ENCODE assay signal across 14 mouse cellular contexts in genomic region chr17:35204494-35205379, GRCm38 (mm10). TPM values are rescaled to one million over a fixed set of nuclear protein-coding genes. Genes with fewer than 3 reads are reported as not detected.
A peak's percentile ranks its signal among the peaks of the same experiment; 100 is the strongest.
DNase-seq lines count a peak whose midpoint lies in the region; ATAC-seq and TF ChIP-seq lines count a peak whose summit lies in the region.
"Had no signal": no experiment of that assay in that cellular context is flagged by ENCODE, and none has a peak within 500 bp of the region (broad histone marks: within the 10 kb centered on the region; RNA-seq: fewer than 3 reads in every experiment).

TSS of gene Lta (minus strand) at chr17:35205351.

- TF ChIP-seq POLR2A in spleen, adult 2 months (IDR thresholded peaks at IDR 0.05; ENCODE audit: low read depth, low read length), result peak; percentile 81

- no peak for DNase-seq in heart, postnatal 10 days
- peak; percentile 77 for DNase-seq in B cell, adult 2 months
- DNase-seq in spleen, adult 2 months (ENCODE audit: low read depth in 1 of 2, low spot score in 2 of 2), result peak in 1 of 2 experiments; percentile 78
- DNase-seq in adrenal gland, adult 2 months, result no peak
- DNase-seq in cerebellum, postnatal 36 days, result no peak
- DNase-seq in right cerebral cortex, postnatal 10 days (ENCODE audit: low spot score in 2 of 2), result no peak
- DNase-seq: adrenal gland, adult 8-10 months; cerebellum, postnatal 10 days; gastrocnemius, postnatal 25 days; lung, embryonic 14.5 days had no signal

- peak within 1 kb of the TSS; percentile 3 for H3K4me2 ChIP-seq in heart, embryonic 13.5 days
- H3K4me2 ChIP-seq: kidney, embryonic 15.5 days; lung, embryonic 14.5 days had no signal

- H3K9me3 ChIP-seq in heart, embryonic 13.5 days, result no peaks in the 10 kb centered on the region
- H3K9me3 ChIP-seq: kidney, embryonic 15.5 days had no signal

- ATAC-seq in heart, embryonic 13.5 days (ENCODE audit: extremely low read depth, insufficient number of reproducible peaks, low FRiP score, low TSS enrichment), result no peak
- peak; percentile 55 for ATAC-seq in activated CD4-positive, CD25-positive, alpha-beta regulatory T cell, adult 4 months

- H3K36me3 ChIP-seq in heart, embryonic 13.5 days, result no peaks in the 10 kb centered on the region
- H3K36me3 ChIP-seq in spleen, adult 2 months (ENCODE audit: control insufficient read depth, insufficient read depth, low read length), result peaks cover 2% of the 10 kb centered on the region; the same call in 1 of the 2 replicates
- H3K36me3 ChIP-seq: kidney, embryonic 15.5 days had no signal

- H3K4me1 ChIP-seq in heart, embryonic 13.5 days, result peaks cover 6% of the 10 kb centered on the region
- peaks cover 32% of the 10 kb centered on the region for H3K4me1 ChIP-seq in spleen, adult 2 months (ENCODE audit: control insufficient read depth, insufficient read depth, insufficient read length)

- 26% methylated on average over 20 of the region's 20 CpGs for WGBS in heart, embryonic 13.5 days
- WGBS in spleen, adult 2 months, result 20% methylated on average over 20 of the region's 20 CpGs

- peak within 1 kb of the TSS; percentile 19; the same call in 1 of the 2 replicates for H3K9ac ChIP-seq in heart, embryonic 13.5 days
- H3K9ac ChIP-seq: kidney, embryonic 15.5 days; lung, embryonic 14.5 days had no signal

- H3K27me3 ChIP-seq in heart, embryonic 13.5 days (replicated peaks), result peaks cover 66% of the 10 kb centered on the region
- no peaks in the 10 kb centered on the region for H3K27me3 ChIP-seq in spleen, adult 2 months (ENCODE audit: control insufficient read depth, insufficient read depth, low read length)

- H3K27ac ChIP-seq in heart, embryonic 13.5 days (replicated peaks), result no peak within 1 kb of the TSS
- H3K27ac ChIP-seq in spleen, adult 2 months (ENCODE audit: insufficient read depth, low read length), result peak within 1 kb of the TSS; percentile 90
- H3K27ac ChIP-seq: kidney, embryonic 15.5 days had no signal

- H3K4me3 ChIP-seq in heart, embryonic 13.5 days, result no peak within 1 kb of the TSS
- peak within 1 kb of the TSS; percentile 62 for H3K4me3 ChIP-seq in spleen, adult 2 months (ENCODE audit: extremely low read depth, insufficient read depth, insufficient read length)
- H3K4me3 ChIP-seq: kidney, embryonic 15.5 days had no signal

- 0 out of 2 replicates have a peak, but pooled peaks have one; percentile 4 for TF ChIP-seq CTCF in spleen, adult 2 months (IDR thresholded peaks at IDR 0.05; ENCODE audit: extremely low read depth, insufficient read depth, insufficient read length, insufficient replicate concordance)

- intact Hi-C loops in heart, postnatal 10 days (cut with DNase I), result no loop called here

RNA-seq across cellular contexts. Expression of gene Lta, which starts in this region (rescaled TPM):
- polyA plus RNA-seq in heart, embryonic 13.5 days (2015; fragmentation: Nextera tagmentation; extraction: Ambion mirVana), result not detected in 2 replicates
- total RNA-seq in heart, postnatal 10 days (2021), result under 1 TPM in 1 of 2 experiments, not detected in 1; 0.17 TPM
- polyA plus RNA-seq in activated CD4-positive, CD25-positive, alpha-beta regulatory T cell, adult 4 months (2017; shearing (Covaris generic)), result 10 to 100 TPM; 70.5 to 90.5 TPM
- polyA plus RNA-seq in spleen, adult 2 months (2012; rRNA removed), result 24.8 and 26.8 TPM in 2 replicates
- under 1 TPM; 0.26 to 0.35 TPM for total RNA-seq in adrenal gland, adult 2 months (2021)
- polyA plus RNA-seq in adrenal gland, adult 2 months (2012; rRNA removed), result 0.18 and 0.33 TPM in 2 replicates
- total RNA-seq: monocyte, adult 5-6 weeks had no signal

Comparison
In these comparisons a context has a peak if more than half of its experiments do, and no peak if none do; other contexts are left out.
1. RNA of gene Lta (polyA plus RNA-seq): 70.5 to 90.5 TPM in activated CD4-positive, CD25-positive, alpha-beta regulatory T cell, adult 4 months and 24.8 to 26.8 TPM in spleen, adult 2 months; 0.18 to 0.33 TPM in adrenal gland, adult 2 months and not detected in heart, embryonic 13.5 days; every median in the first group is over 10 times any median in the second.
2. DNase-seq: peak in B cell, adult 2 months (2 of 2); none in heart, postnatal 10 days (0 of 2), adrenal gland, adult 2 months (single experiment), cerebellum, postnatal 36 days (0 of 2) and right cerebral cortex, postnatal 10 days (0 of 2).